Mouse (Mus musculus): ENCODE measurements around the gene Gtdc1.

DNA sequence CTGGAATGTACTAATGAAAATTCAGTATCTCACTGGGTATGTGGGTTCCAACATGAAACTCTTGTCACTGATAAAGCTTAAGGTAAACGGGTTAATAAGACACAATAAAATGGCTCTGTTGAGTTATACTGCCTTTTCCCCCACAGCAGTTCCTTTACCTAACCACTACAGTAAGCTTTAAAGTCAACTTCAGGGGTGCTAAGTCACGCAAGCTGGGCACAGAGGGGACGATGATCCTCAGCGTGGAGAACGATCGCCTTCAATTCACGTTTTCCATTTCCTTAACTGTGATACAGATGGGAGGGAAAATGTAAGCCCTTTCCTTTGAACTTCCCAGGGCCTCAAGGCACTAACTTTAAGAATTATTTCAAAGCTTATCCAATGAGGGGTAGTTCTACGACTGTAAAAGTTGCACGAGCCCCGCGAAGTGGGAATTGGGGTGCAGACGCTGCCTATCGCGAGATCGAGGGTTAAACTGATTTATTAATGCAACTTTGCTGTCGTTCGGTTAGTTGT is 1.2 kb downstream of the Gtdc1 start:
- no peak for TF ChIP-seq CTCF (IDR thresholded peaks at IDR 0.05; ENCODE audit: control insufficient read depth, insufficient read depth, low read length)
- TF ChIP-seq POLR2A (IDR thresholded peaks at IDR 0.05; ENCODE audit: borderline replicate concordance, control insufficient read depth, low read depth, low read length), result no peak
